Comparison of ENCODE assay signal across 7 mouse cellular contexts in the genomic region with DNA sequence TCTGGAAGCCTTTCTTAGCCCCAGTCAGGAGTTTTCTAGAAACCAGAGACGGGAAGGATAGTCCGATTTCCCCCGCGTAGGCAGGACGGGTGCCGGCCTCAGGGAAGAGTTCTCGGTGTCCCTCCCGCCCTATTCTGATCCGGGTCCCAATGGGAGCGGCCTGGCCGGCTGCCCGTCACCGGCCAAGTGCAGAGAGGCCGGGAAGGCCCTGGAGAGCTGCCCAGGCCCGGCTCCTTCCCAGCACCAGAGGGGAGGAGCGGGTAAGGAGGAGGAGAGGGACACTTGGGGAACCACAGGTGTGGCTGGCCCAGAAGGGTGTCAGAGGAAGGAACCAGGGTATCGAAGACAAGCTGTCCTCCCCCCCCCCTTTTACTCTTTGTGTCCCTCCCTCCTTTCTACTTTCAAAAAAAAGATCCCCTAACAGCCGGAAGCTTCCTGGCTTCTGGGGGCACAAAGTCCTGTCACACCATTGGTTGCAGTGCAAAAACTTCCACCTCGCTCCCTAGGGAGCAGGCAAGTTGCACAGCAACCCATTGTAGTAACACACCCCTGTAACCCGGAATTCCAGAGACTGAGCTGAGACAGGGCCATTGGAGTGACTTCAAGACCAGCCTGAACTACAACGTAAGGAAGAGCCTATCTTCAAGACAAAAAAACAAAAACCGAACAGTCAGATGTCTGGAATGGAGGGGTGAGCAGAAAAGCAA. TPM values are rescaled to one million over a fixed set of nuclear protein-coding genes. Genes with fewer than 3 reads are reported as not detected.
DNase-seq lines count a peak whose midpoint lies in the region; ATAC-seq and TF ChIP-seq lines count a peak whose summit lies in the region.

No protein-coding gene starts in this region.

- no peak overlapping the region for H3K27ac ChIP-seq in CH12.LX (ENCODE audit: insufficient read depth, low read depth)
- no peak overlapping the region for H3K27ac ChIP-seq in embryonic facial prominence, embryonic 13.5 days
- peak overlapping the region; percentile 64 for H3K27ac ChIP-seq in heart, embryonic 16.5 days (ENCODE audit: low read length)

- in situ Hi-C loops in CH12.LX (cut with MboI; ENCODE audit: low pct_ligation_motif_present, low pct_unique_long_range_greater_than_20kb, low sequenced_read_pairs), result no loop called here
- in situ Hi-C loops in Patski (cut with MboI; ENCODE audit: low pct_unique_long_range_greater_than_20kb), result no loop called here

- TF ChIP-seq EP300 in CH12.LX (IDR thresholded peaks at IDR 0.05; ENCODE audit: low read length), result no peak

- TF ChIP-seq CTCF in CH12.LX (conservative IDR thresholded peaks at IDR 0.05 in 1 of 2, IDR thresholded peaks at IDR 0.05 in 1 of 2; ENCODE audit: low read depth in 2 of 2, low read length in 2 of 2) (no peak), Patski (IDR thresholded peaks at IDR 0.05) (no peak)

- H3K9ac ChIP-seq in CH12.LX (ENCODE audit: insufficient read depth, low read depth), result no peak overlapping the region
- 0 out of 2 replicates have a peak overlapping the region, but pooled peaks have one; percentile 52 for H3K9ac ChIP-seq in embryonic facial prominence, embryonic 13.5 days
- H3K9ac ChIP-seq in heart, embryonic 16.5 days (ENCODE audit: low read length), result peak overlapping the region; percentile 65

- CTCF ChIA-PET in Patski (lab: Charles Lee), result interaction anchor here (1.0 to 3.0 kb wide), 2 partner anchors 23 kb away, joined by 3 to 27 read pairs; a partner anchor contains a TSS

- peaks cover 8% of the 10 kb centered on the region for H3K79me2 ChIP-seq in CH12.LX (replicated peaks; ENCODE audit: control insufficient read depth, extremely low read depth, insufficient read depth, poor library complexity, severe bottlenecking)

- ATAC-seq in Patski, result peak; percentile 33
- no peak for ATAC-seq in embryonic facial prominence, embryonic 13.5 days (ENCODE audit: insufficient number of reproducible peaks, insufficient read depth, low FRiP score, low TSS enrichment, low read depth)
- peak; percentile 71 for ATAC-seq in heart, embryonic 16.5 days (replicated peaks; ENCODE audit: extremely low read depth, insufficient read depth, low FRiP score)

- no peak overlapping the region for H3K4me3 ChIP-seq in CH12.LX (replicated peaks in 1 of 3; ENCODE audit: low read depth in 2 of 3, low read length in 2 of 3, poor library complexity in 1 of 3)
- H3K4me3 ChIP-seq in embryonic facial prominence, embryonic 13.5 days, result no peak overlapping the region
- H3K4me3 ChIP-seq in heart, embryonic 16.5 days (ENCODE audit: low read length), result peak overlapping the region; percentile 29

- H3K9me3 ChIP-seq in CH12.LX (replicated peaks; ENCODE audit: low read length), result no peaks in the 10 kb centered on the region
- no peaks in the 10 kb centered on the region for H3K9me3 ChIP-seq in embryonic facial prominence, embryonic 13.5 days
- H3K9me3 ChIP-seq in heart, embryonic 16.5 days (replicated peaks; ENCODE audit: control insufficient read depth, low read length), result no peaks in the 10 kb centered on the region

- no peak for TF ChIP-seq RAD21 in CH12.LX (IDR thresholded peaks at IDR 0.05; ENCODE audit: low read depth, low read length)

- H3K36me3 ChIP-seq in CH12.LX (replicated peaks in 1 of 2; ENCODE audit: control insufficient read depth in 1 of 2, insufficient read depth in 1 of 2, low read length in 1 of 2), result peaks cover 16 to 53% of the 10 kb centered on the region in 2 experiments
- H3K36me3 ChIP-seq in embryonic facial prominence, embryonic 13.5 days, result no peaks in the 10 kb centered on the region
- H3K36me3 ChIP-seq in heart, embryonic 16.5 days (ENCODE audit: control insufficient read depth, insufficient read depth), result no peaks in the 10 kb centered on the region

- TF ChIP-seq POLR2A in CH12.LX (IDR thresholded peaks at IDR 0.05; ENCODE audit: low read depth, low read length), result no peak

- no peaks in the 10 kb centered on the region for H3K27me3 ChIP-seq in CH12.LX (replicated peaks)
- no peaks in the 10 kb centered on the region for H3K27me3 ChIP-seq in Patski
- peaks cover 89% of the 10 kb centered on the region for H3K27me3 ChIP-seq in embryonic facial prominence, embryonic 13.5 days
- H3K27me3 ChIP-seq in heart, embryonic 16.5 days (ENCODE audit: control insufficient read depth, insufficient read depth, low read length), result peaks cover 37% of the 10 kb centered on the region

- H3K4me1 ChIP-seq in CH12.LX (ENCODE audit: control insufficient read depth in 1 of 2, insufficient read depth in 2 of 2), result peaks cover 24 to 57% of the 10 kb centered on the region in 2 experiments
- H3K4me1 ChIP-seq in embryonic facial prominence, embryonic 13.5 days, result peaks cover 27% of the 10 kb centered on the region
- H3K4me1 ChIP-seq in heart, embryonic 16.5 days (ENCODE audit: control insufficient read depth, insufficient read depth, low read length), result peaks cover 17% of the 10 kb centered on the region

- WGBS in embryonic facial prominence, embryonic 13.5 days, result 10% methylated on average over 21 of the region's 22 CpGs
- 18% methylated on average over 22 of the region's 22 CpGs for WGBS in heart, embryonic 16.5 days

- H3K4me2 ChIP-seq in CH12.LX (ENCODE audit: insufficient read depth, low read depth, poor library complexity, severe bottlenecking), result no peak overlapping the region
- peak overlapping the region; percentile 24; the same call in 1 of the 2 replicates for H3K4me2 ChIP-seq in embryonic facial prominence, embryonic 13.5 days
- H3K4me2 ChIP-seq in heart, embryonic 16.5 days (ENCODE audit: low read depth, low read length), result peak overlapping the region; percentile 62

- peak; percentile 42 for DNase-seq in CH12.LX (ENCODE audit: extremely low read depth)
- no peak for DNase-seq in Patski (ENCODE audit: low read depth, low spot score)
- DNase-seq in kidney, postnatal 10 days, result peak; percentile 92
- peak; percentile 91 for DNase-seq in lung, postnatal 36 days
- DNase-seq in urinary bladder, adult 2 months (ENCODE audit: low spot score), result peak; percentile 61

- dilution Hi-C loops in CH12.LX (cut with MboI; ENCODE audit: extremely low pct_ligation_motif_present, extremely low pct_unique_long_range_greater_than_20kb, low sequenced_read_pairs), result no loop called here

- POLR2A ChIA-PET in Patski (lab: Charles Lee), result interaction anchor here (0.7 kb wide), 1 partner anchor 24 kb away, joined by 4 read pairs; a partner anchor contains a TSS

TF ChIP-seq in CH12.LX, 34 proteins besides CTCF, POLR2A, EP300 and RAD21 (continues in another document):
- TF ChIP-seq MAX (IDR thresholded peaks at IDR 0.05; ENCODE audit: low read length) (no peak), ZNF384 (IDR thresholded peaks at IDR 0.05; ENCODE audit: low read depth, low read length) (peak; percentile 66), BHLHE40 (IDR thresholded peaks at IDR 0.05; ENCODE audit: low read depth, low read length) (no peak), GABPA (IDR thresholded peaks at IDR 0.05; ENCODE audit: insufficient replicate concordance, low read depth, low read length) (no peak), CHD2 (IDR thresholded peaks at IDR 0.05; ENCODE audit: low read length) (peak; percentile 52; the same call in 1 of the 2 replicates), IRF4 (IDR thresholded peaks at IDR 0.05; ENCODE audit: low read depth, low read length) (no peak), POLR2AphosphoS2 (IDR thresholded peaks at IDR 0.05; ENCODE audit: low read depth, low read length) (peak; percentile 87), ELF1 (IDR thresholded peaks at IDR 0.05; ENCODE audit: low read depth, low read length) (no peak), MAZ (IDR thresholded peaks at IDR 0.05; ENCODE audit: low read depth, low read length) (no peak)

RNA-seq across cellular contexts. Expression of a gene that starts 0.8 kb away (rescaled TPM):
- 3.0 and 5.0 TPM in 2 replicates for total RNA-seq in CH12.LX (2012; rRNA removed)
- 2.0 TPM in 2 replicates for total RNA-seq in CH12.LX (2014; rRNA removed)
- polyA plus RNA-seq in CH12.LX (2012; ENCODE audit: insufficient read length, low read depth), result 8.3 and 8.6 TPM in 2 replicates
- 0.08 TPM for polyA plus RNA-seq in Patski (2021)
- 0.13 and 0.14 TPM in 2 replicates for polyA plus RNA-seq in embryonic facial prominence, embryonic 13.5 days (2015; fragmentation: Nextera tagmentation; extraction: Ambion mirVana)
- polyA plus RNA-seq in heart, embryonic 16.5 days (2015; fragmentation: Nextera tagmentation; extraction: Ambion mirVana), result 4.5 and 4.6 TPM in 2 replicates
- polyA plus RNA-seq in urinary bladder, adult 2 months (2012; rRNA removed), result 0.63 and 0.69 TPM in 2 replicates

RNA-seq across cellular contexts. Expression of a gene that starts 6.6 kb away (rescaled TPM):
- total RNA-seq in CH12.LX (2012; rRNA removed), result 135 and 200 TPM in 2 replicates
- total RNA-seq in CH12.LX (2014; rRNA removed), result 162 and 194 TPM in 2 replicates
- polyA plus RNA-seq in CH12.LX (2012; ENCODE audit: insufficient read length, low read depth), result 279 and 336 TPM in 2 replicates
- polyA plus RNA-seq in Patski (2021), result 0.14 TPM
- 0.60 and 0.94 TPM in 2 replicates for polyA plus RNA-seq in embryonic facial prominence, embryonic 13.5 days (2015; fragmentation: Nextera tagmentation; extraction: Ambion mirVana)
- 4.0 and 5.9 TPM in 2 replicates for polyA plus RNA-seq in heart, embryonic 16.5 days (2015; fragmentation: Nextera tagmentation; extraction: Ambion mirVana)
- polyA plus RNA-seq in urinary bladder, adult 2 months (2012; rRNA removed), result 0.38 and 0.41 TPM in 2 replicates

RNA-seq across cellular contexts. Expression of a gene that starts 23.4 kb away (rescaled TPM):
- total RNA-seq in CH12.LX (2012; rRNA removed) (103 and 131 TPM in 2 replicates), CH12.LX (2014; rRNA removed) (44.2 and 49.3 TPM in 2 replicates)
- polyA plus RNA-seq in CH12.LX (2012; ENCODE audit: insufficient read length, low read depth) (61.4 and 67.6 TPM in 2 replicates), Patski (2021) (30.9 TPM)
- polyA plus RNA-seq in embryonic facial prominence, embryonic 13.5 days (2015; fragmentation: Nextera tagmentation; extraction: Ambion mirVana), result 94.4 and 104 TPM in 2 replicates
- 61.1 and 70.5 TPM in 2 replicates for polyA plus RNA-seq in heart, embryonic 16.5 days (2015; fragmentation: Nextera tagmentation; extraction: Ambion mirVana)
- polyA plus RNA-seq in urinary bladder, adult 2 months (2012; rRNA removed), result 15.8 and 19.7 TPM in 2 replicates

RNA-seq across cellular contexts. Expression of a gene that starts 28.5 kb away (rescaled TPM):
- 36.8 and 50.0 TPM in 2 replicates for total RNA-seq in CH12.LX (2012; rRNA removed)
- total RNA-seq in CH12.LX (2014; rRNA removed), result 13.9 and 14.2 TPM in 2 replicates
- 40.5 and 43.8 TPM in 2 replicates for polyA plus RNA-seq in CH12.LX (2012; ENCODE audit: insufficient read length, low read depth)
- 113 TPM for polyA plus RNA-seq in Patski (2021)
- polyA plus RNA-seq in embryonic facial prominence, embryonic 13.5 days (2015; fragmentation: Nextera tagmentation; extraction: Ambion mirVana), result 72.3 and 80.1 TPM in 2 replicates
- polyA plus RNA-seq in heart, embryonic 16.5 days (2015; fragmentation: Nextera tagmentation; extraction: Ambion mirVana), result 64.3 and 73.5 TPM in 2 replicates
- polyA plus RNA-seq in urinary bladder, adult 2 months (2012; rRNA removed), result 89.0 and 106 TPM in 2 replicates

RNA-seq across cellular contexts. Expression of a gene that starts 28.9 kb away (rescaled TPM):
- total RNA-seq in CH12.LX (2012; rRNA removed) (1.2 and 1.3 TPM in 2 replicates), CH12.LX (2014; rRNA removed) (not detected in 2 replicates)
- polyA plus RNA-seq in CH12.LX (2012; ENCODE audit: insufficient read length, low read depth) (0.33 and 0.39 TPM in 2 replicates), Patski (2021) (6.9 TPM)
- 19.9 and 22.4 TPM in 2 replicates for polyA plus RNA-seq in embryonic facial prominence, embryonic 13.5 days (2015; fragmentation: Nextera tagmentation; extraction: Ambion mirVana)
- 6.8 and 7.6 TPM in 2 replicates for polyA plus RNA-seq in heart, embryonic 16.5 days (2015; fragmentation: Nextera tagmentation; extraction: Ambion mirVana)
- polyA plus RNA-seq in urinary bladder, adult 2 months (2012; rRNA removed), result 10.0 and 12.5 TPM in 2 replicates

Comparison
In these comparisons a context has a peak if more than half of its experiments do, and no peak if none do; other contexts are left out.
1. RNA of a gene that starts 6.6 kb away (polyA plus RNA-seq): 279 to 336 TPM in CH12.LX; 4.0 to 5.9 TPM in heart, embryonic 16.5 days, 0.60 to 0.94 TPM in embryonic facial prominence, embryonic 13.5 days, 0.38 to 0.41 TPM in urinary bladder, adult 2 months and 0.14 TPM in Patski (single experiment); every median in the first group is over 10 times any median in the second.